Mouse (Mus musculus): ENCODE data around the gene Pnp2. TPM values are rescaled to one million over a fixed set of nuclear protein-coding genes. Genes with fewer than 3 reads are reported as not detected.
"Not testable (repeated sequence)": the region's sequence is repeated elsewhere in the genome, so short reads cannot be mapped to it uniquely, and the experiment has no call there.

Gene Pnp2
- total and polyA plus RNA-seq, 2 experiments from 2014 or later: 0.27 to 0.46 TPM

- not testable (repeated sequence) for H3K9me3 ChIP-seq (replicated peaks; ENCODE audit: control insufficient read depth, low read length); H3K4me1 ChIP-seq (ENCODE audit: control insufficient read depth, insufficient read depth); DNase-seq (ENCODE audit: low spot score); H3K27me3 ChIP-seq (ENCODE audit: control insufficient read depth, insufficient read depth, low read length); H3K36me3 ChIP-seq (replicated peaks; ENCODE audit: control insufficient read depth, insufficient read depth, low read length)
- H3K4me3 ChIP-seq (ENCODE audit: low read depth, low read length): peak overlapping the region; percentile 63
- TF ChIP-seq CTCF (IDR thresholded peaks at IDR 0.05; ENCODE audit: low read depth): peak; percentile 7; the same call in 1 of the 2 replicates
- 3% methylated on average over 15 of the region's 15 CpGs for WGBS
- peak overlapping the region; percentile 46; the same call in 1 of the 2 replicates for H3K9ac ChIP-seq (replicated peaks; ENCODE audit: low read depth, low read length)
- peak; percentile 92 for ATAC-seq (ENCODE audit: insufficient read depth, low read depth)
- H3K27ac ChIP-seq (ENCODE audit: low read depth): peak overlapping the region; percentile 89
- peak overlapping the region; percentile 72 for H3K4me2 ChIP-seq (ENCODE audit: low read depth, low read length)
Measured at GRCm38 (mm10) chr14:50944668-50945033, 11.1 kb upstream of the Pnp2 start.

DNA sequence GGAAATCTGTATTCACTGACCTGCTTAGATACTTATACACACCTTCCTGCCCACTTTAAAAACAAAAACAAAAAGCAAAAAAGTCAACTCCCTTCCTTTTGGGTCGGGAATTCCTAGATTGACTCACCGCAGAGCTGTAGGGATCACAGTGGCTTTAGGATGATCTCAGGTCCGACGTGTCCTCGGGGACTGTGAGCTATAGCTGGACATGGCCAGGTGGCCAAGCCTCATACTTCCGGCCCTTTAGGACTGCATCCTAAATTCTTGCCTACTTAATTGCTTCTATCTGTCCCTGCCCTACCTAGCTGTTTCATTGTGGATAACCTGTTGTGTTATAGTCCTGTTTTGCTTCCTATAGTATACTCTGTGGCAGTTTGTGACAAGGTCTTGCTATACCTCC, 10.7 kb upstream of the Pnp2 start:
- peak overlapping the region; percentile 63 for H3K4me3 ChIP-seq (ENCODE audit: low read depth, low read length)
- not testable (repeated sequence) for ATAC-seq (ENCODE audit: insufficient read depth, low read depth); H3K27me3 ChIP-seq (ENCODE audit: control insufficient read depth, insufficient read depth, low read length); H3K9me3 ChIP-seq (replicated peaks; ENCODE audit: control insufficient read depth, low read length); DNase-seq (ENCODE audit: low spot score); H3K36me3 ChIP-seq (replicated peaks; ENCODE audit: control insufficient read depth, insufficient read depth, low read length); H3K4me1 ChIP-seq (ENCODE audit: control insufficient read depth, insufficient read depth)
- peak overlapping the region; percentile 89 for H3K27ac ChIP-seq (ENCODE audit: low read depth)
- H3K9ac ChIP-seq (replicated peaks; ENCODE audit: low read depth, low read length): peak overlapping the region; percentile 46; the same call in 1 of the 2 replicates
- 7% methylated on average over 6 of the region's 6 CpGs for WGBS
- peak overlapping the region; percentile 72 for H3K4me2 ChIP-seq (ENCODE audit: low read depth, low read length)

- DNase-seq (ENCODE audit: low spot score); ATAC-seq (ENCODE audit: insufficient read depth, low read depth); H3K27ac ChIP-seq (ENCODE audit: low read depth); H3K36me3 ChIP-seq (replicated peaks; ENCODE audit: control insufficient read depth, insufficient read depth, low read length); H3K9ac ChIP-seq (replicated peaks; ENCODE audit: low read depth, low read length); H3K9me3 ChIP-seq (replicated peaks; ENCODE audit: control insufficient read depth, low read length); H3K4me1 ChIP-seq (ENCODE audit: control insufficient read depth, insufficient read depth); H3K27me3 ChIP-seq (ENCODE audit: control insufficient read depth, insufficient read depth, low read length): not testable (repeated sequence)
- 49% methylated on average over 3 of the region's 3 CpGs for whole genome bisulfite sequencing
- Histone ChIP-seq H3K4me2 (ENCODE audit: low read depth, low read length) (peak overlapping the region; percentile 72), H3K4me3 (ENCODE audit: low read depth, low read length) (peak overlapping the region; percentile 63)
Measured at GRCm38 (mm10) chr14:50945526-50945925, 10.3 kb upstream of the Pnp2 start.

DNA sequence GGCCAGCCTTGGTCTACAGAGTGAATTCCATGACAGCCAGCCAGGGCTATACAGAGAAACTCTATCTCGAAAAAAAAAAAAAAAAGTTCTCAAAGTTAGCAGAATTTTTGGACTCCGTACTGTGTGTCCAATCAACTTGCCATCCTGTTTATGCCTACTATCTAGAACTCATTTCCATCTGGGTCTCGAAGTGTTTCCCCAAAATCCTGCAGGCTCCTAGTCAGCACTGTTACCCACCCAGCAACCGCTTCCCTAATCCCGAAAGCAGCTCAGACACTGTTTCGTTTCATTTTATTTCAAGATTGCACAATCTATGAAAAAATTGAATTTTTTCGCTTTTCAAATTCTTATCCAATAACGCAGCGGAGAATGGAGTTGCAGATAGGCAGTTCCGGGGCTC, 305 bp upstream of the Pnp2 start:
- H3K27ac ChIP-seq (ENCODE audit: low read depth): no peak overlapping the region
- no peaks in the 10 kb centered on the region for H3K9me3 ChIP-seq (replicated peaks; ENCODE audit: control insufficient read depth, low read length)
- no peak overlapping the region for H3K4me3 ChIP-seq (ENCODE audit: low read depth, low read length)
- H3K27me3 ChIP-seq (ENCODE audit: control insufficient read depth, insufficient read depth, low read length): no peaks in the 10 kb centered on the region
- no peak for ATAC-seq (ENCODE audit: insufficient read depth, low read depth)
- no peak overlapping the region for H3K9ac ChIP-seq (replicated peaks; ENCODE audit: low read depth, low read length)
- H3K4me2 ChIP-seq (ENCODE audit: low read depth, low read length): no peak overlapping the region
- no peak for TF ChIP-seq CTCF (IDR thresholded peaks at IDR 0.05; ENCODE audit: low read depth)
- no peak for TF ChIP-seq EP300 (IDR thresholded peaks at IDR 0.05; ENCODE audit: low read depth)
- H3K4me1 ChIP-seq (ENCODE audit: control insufficient read depth, insufficient read depth): no peaks in the 10 kb centered on the region
- 81% methylated on average over 10 of the region's 10 CpGs for WGBS
- DNase-seq (ENCODE audit: low spot score): no peak
- peaks cover 9% of the 10 kb centered on the region; the same call in 1 of the 2 replicates for H3K36me3 ChIP-seq (replicated peaks; ENCODE audit: control insufficient read depth, insufficient read depth, low read length)

GRCm38 (mm10) chr14:50956724-50957123, 932 bp downstream of the Pnp2 start:
- not testable (repeated sequence) for H3K27me3 ChIP-seq (ENCODE audit: control insufficient read depth, insufficient read depth, low read length); ATAC-seq (ENCODE audit: insufficient read depth, low read depth); DNase-seq (ENCODE audit: low spot score); H3K27ac ChIP-seq (ENCODE audit: low read depth); H3K9me3 ChIP-seq (replicated peaks; ENCODE audit: control insufficient read depth, low read length); H3K9ac ChIP-seq (replicated peaks; ENCODE audit: low read depth, low read length); H3K4me1 ChIP-seq (ENCODE audit: control insufficient read depth, insufficient read depth); H3K36me3 ChIP-seq (replicated peaks; ENCODE audit: control insufficient read depth, insufficient read depth, low read length); H3K4me3 ChIP-seq (ENCODE audit: low read depth, low read length)
- 79% methylated on average over 6 of the region's 6 CpGs for WGBS
- H3K4me2 ChIP-seq (ENCODE audit: low read depth, low read length): peak overlapping the region; percentile 43; the same call in 1 of the 2 replicates

DNA sequence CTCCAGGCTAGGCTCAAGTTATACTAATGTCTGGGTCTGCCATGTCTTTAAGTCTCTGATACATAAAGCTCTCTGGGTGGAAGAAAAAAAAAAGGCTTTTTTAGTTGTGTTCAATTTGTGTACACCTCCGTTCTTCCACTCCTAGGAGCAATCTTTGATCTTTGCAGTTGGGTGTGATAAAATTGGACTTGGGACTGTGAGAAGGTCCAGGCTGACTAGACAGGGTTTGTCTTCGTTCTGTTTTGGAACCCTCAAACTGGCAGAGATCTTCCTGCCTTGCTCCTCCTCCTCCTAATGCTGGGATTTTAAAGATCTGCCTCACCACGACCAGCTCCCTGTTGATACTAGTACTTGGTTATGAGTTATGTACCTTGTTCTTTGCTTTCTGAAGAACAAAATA, 1.4 kb downstream of the Pnp2 start:
- not testable (repeated sequence) for H3K27me3 ChIP-seq (ENCODE audit: control insufficient read depth, insufficient read depth, low read length); H3K36me3 ChIP-seq (replicated peaks; ENCODE audit: control insufficient read depth, insufficient read depth, low read length); ATAC-seq (ENCODE audit: insufficient read depth, low read depth); H3K4me3 ChIP-seq (ENCODE audit: low read depth, low read length); H3K27ac ChIP-seq (ENCODE audit: low read depth); H3K4me1 ChIP-seq (ENCODE audit: control insufficient read depth, insufficient read depth); H3K9me3 ChIP-seq (replicated peaks; ENCODE audit: control insufficient read depth, low read length); H3K4me2 ChIP-seq (ENCODE audit: low read depth, low read length); H3K9ac ChIP-seq (replicated peaks; ENCODE audit: low read depth, low read length); DNase-seq (ENCODE audit: low spot score)
- 71% methylated on average over 3 of the region's 3 CpGs for WGBS

- H3K27me3 ChIP-seq (ENCODE audit: control insufficient read depth, insufficient read depth, low read length); ATAC-seq (ENCODE audit: insufficient read depth, low read depth); H3K4me1 ChIP-seq (ENCODE audit: control insufficient read depth, insufficient read depth); DNase-seq (ENCODE audit: low spot score); H3K9me3 ChIP-seq (replicated peaks; ENCODE audit: control insufficient read depth, low read length); H3K36me3 ChIP-seq (replicated peaks; ENCODE audit: control insufficient read depth, insufficient read depth, low read length); H3K9ac ChIP-seq (replicated peaks; ENCODE audit: low read depth, low read length); H3K27ac ChIP-seq (ENCODE audit: low read depth); H3K4me3 ChIP-seq (ENCODE audit: low read depth, low read length); H3K4me2 ChIP-seq (ENCODE audit: low read depth, low read length): not testable (repeated sequence)
- WGBS: 83% methylated on average over 5 of the region's 5 CpGs
Measured at GRCm38 (mm10) chr14:50958289-50958995, 2.6 kb downstream of the Pnp2 start.
